Mouse (Mus musculus) forebrain, postnatal 0 days (tissue): ENCODE results near the gene Ddx20. TPM values are rescaled to one million over a fixed set of nuclear protein-coding genes. Genes with fewer than 3 reads are reported as not detected.

Experiments used
- ATAC-seq: fragments of 200-750 bp; cut with Nextera tagmentation; 2 replicates; pipeline ENCODE4 v1.8.0; 2017; ENCODE audit warnings: mild to moderate bottlenecking, moderate library complexity
- DNase-seq: peaks from one replicate; pipeline ENCODE4 v3.0.0-alpha.2; 2015
- H3K27ac ChIP-seq: fragments of 300-500 bp; sonication (generic); 2 replicates; pipeline ENCODE4 v1.5.1; 2014; ENCODE audit warnings: low read depth, mild to moderate bottlenecking, antibody characterized with exemption, low read length, moderate library complexity, mixed read lengths
- H3K27me3 ChIP-seq: fragments of 300-500 bp; sonication (generic); 2 replicates; pipeline ENCODE4 v1.6.1; 2014; ENCODE audit warnings: mild to moderate bottlenecking, low read length, mixed read lengths; ENCODE audit not compliant: insufficient read depth
- H3K36me3 ChIP-seq: fragments of 300-500 bp; sonication (generic); 2 replicates; pipeline ENCODE4 v1.6.1; 2014; ENCODE audit warnings: mild to moderate bottlenecking, moderate library complexity; ENCODE audit not compliant: insufficient read depth
- H3K4me1 ChIP-seq: fragments of 300-500 bp; sonication (generic); 2 replicates; pipeline ENCODE4 v1.6.1; 2014; ENCODE audit warnings: antibody characterized with exemption; ENCODE audit not compliant: insufficient read depth
- H3K4me2 ChIP-seq: fragments of 300-500 bp; sonication (generic); 2 replicates; pipeline ENCODE4 v1.6.1; 2014; ENCODE audit warnings: low read depth, mild to moderate bottlenecking, moderate library complexity
- H3K4me3 ChIP-seq: fragments of 300-500 bp; sonication (generic); 2 replicates; pipeline ENCODE4 v1.5.1; 2014; ENCODE audit warnings: low read depth, low read length, mixed read lengths
- H3K9ac ChIP-seq: fragments of 300-500 bp; sonication (generic); 2 replicates; pipeline ENCODE4 v1.6.1; 2014; ENCODE audit warnings: mild to moderate bottlenecking
- H3K9me3 ChIP-seq: fragments of 300-500 bp; sonication (generic); 2 replicates; pipeline ENCODE4 v1.6.1; 2016; ENCODE audit warnings: low read length
- CTCF ChIP-seq: sonication (generic); IDR thresholded peaks from 2 replicates; pipeline ENCODE4 v1.5.1; 2016; ENCODE audit warnings: antibody characterized with exemption, control low read depth, low read depth
- WGBS: fragments of 180-500 bp; shearing (Covaris S2); extraction: QIAGEN DNeasy Blood & Tissue Kit; methylation state at CpG from one replicate; pipeline ENCODE4 v1.1.7; 2014; 5-methylcytosine and 5-hydroxymethylcytosine counted together
- polyA plus RNA-seq: library from polyadenylated mRNA; unstranded; fragments of >200 nt; fragmentation: Nextera tagmentation; extraction: Ambion mirVana; gene quantifications from 2 replicates; pipeline ENCODE4 v1.2.1, GENCODE M21; 2015
- total RNA-seq: library from RNA; depleted of rRNA; stranded (reverse); fragments of >200 nt; gene quantifications from 2 replicates; pipeline ENCODE4 v1.2.3, GENCODE M21; 2014

Gene Ddx20
- total and polyA plus RNA-seq, 2 experiments from 2014 or later = 18.1 to 24.2 TPM

DNA sequence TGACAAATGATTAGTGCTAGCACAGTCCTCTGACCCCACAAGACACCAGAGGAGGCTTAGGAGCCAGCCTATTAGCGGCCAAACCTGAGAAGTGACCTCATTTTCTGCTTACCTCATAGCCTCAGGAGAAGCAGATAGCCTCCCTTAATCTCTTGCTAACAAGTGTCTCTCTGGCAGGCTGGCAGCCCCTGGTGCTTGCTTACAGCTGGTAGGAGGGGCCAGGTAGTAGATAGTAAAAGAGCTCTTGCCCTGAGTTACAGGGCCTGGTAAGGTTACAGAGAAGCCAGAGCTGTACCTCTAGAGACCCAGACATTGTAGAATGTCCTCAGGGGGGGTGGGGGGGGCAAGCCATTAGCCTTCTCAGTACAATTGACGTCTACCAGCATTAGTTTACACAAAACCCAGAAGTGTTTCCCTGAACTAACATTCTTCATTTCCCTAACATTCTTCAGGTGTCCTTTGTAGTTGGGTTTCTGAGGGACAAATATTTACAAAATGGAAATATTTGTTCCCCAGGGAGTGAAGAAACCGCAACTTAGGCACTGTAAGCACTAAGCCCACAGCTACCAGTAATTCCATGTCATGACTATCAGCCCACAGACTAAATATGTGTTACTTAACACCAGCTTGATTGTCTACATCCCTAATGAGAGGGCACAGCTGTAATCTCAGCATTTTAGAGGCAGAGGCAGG is 12.0 kb upstream of the Ddx20 start:
- Histone ChIP-seq H3K4me1 (no peaks in the 10 kb centered on the region), H3K9me3 (no peaks in the 10 kb centered on the region), H3K9ac (no peak overlapping the region), H3K4me2 (no peak overlapping the region), H3K27me3 (no peaks in the 10 kb centered on the region), H3K27ac (no peak overlapping the region), H3K4me3 (no peak overlapping the region), H3K36me3 (no peaks in the 10 kb centered on the region)
- ATAC-seq = no peak
- DNase-seq = no peak
- TF ChIP-seq CTCF = no peak
- 51% methylated on average over 3 of the region's 3 CpGs for WGBS

DNA sequence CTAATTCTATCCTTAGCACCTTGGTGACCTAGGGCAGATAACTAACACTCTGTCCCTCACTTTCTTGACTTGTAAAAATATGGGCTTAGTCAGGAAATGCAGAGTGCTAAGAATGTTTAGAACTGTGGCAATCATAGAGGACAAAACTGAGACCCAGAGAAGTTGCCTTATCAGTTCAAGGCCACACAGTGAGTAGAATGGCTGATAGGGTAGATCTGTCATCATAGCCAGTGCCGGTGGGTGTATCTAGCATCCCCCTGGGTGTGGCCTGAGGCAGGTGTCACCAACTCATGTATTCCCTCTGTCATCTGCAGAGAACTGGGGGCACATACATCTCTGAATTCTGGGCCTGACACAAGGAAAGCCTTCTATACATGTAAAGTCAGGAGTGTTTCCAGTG is 10.9 kb upstream of the Ddx20 start:
- WGBS = 94% methylated on average over 1 of the region's 1 CpGs
- ATAC-seq = no peak

DNA sequence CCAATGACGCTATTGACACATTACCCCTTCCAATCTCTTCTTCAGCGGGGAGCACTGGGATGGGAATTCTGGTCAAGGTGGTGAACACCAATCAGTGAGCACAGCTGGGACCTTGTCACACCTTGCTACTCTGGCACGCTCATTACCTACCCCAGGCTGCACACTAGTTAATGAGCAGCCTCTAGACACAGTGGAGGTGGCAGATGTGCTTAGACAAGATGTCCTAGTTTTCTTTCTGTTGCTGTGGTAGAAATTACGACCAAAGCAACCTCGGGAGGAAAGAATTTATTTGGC is 9.7 kb upstream of the Ddx20 start:
- DNase-seq (no peak), ATAC-seq (no peak)
- no peaks in the 10 kb centered on the region for H3K9me3 ChIP-seq
- H3K36me3 ChIP-seq = no peaks in the 10 kb centered on the region
- TF ChIP-seq CTCF = no peak
- no peak overlapping the region for H3K9ac ChIP-seq
- H3K4me3 ChIP-seq = no peak overlapping the region
- no peak overlapping the region for H3K27ac ChIP-seq
- WGBS = 78% methylated on average over 5 of the region's 5 CpGs
- no peaks in the 10 kb centered on the region for H3K27me3 ChIP-seq
- H3K4me1 ChIP-seq = no peaks in the 10 kb centered on the region
- no peak overlapping the region for H3K4me2 ChIP-seq

More for the DNA sequence above, 10.9 kb upstream of the Ddx20 start:
- H3K9ac ChIP-seq = no peak overlapping the region
- H3K4me1 ChIP-seq = no peaks in the 10 kb centered on the region
- no peaks in the 10 kb centered on the region for H3K36me3 ChIP-seq
- no peak overlapping the region for H3K4me2 ChIP-seq
- no peak overlapping the region for H3K4me3 ChIP-seq
- no peak for DNase-seq
- no peak overlapping the region for H3K27ac ChIP-seq
- H3K9me3 ChIP-seq = no peaks in the 10 kb centered on the region
- TF ChIP-seq CTCF = no peak
- no peaks in the 10 kb centered on the region for H3K27me3 ChIP-seq

DNA sequence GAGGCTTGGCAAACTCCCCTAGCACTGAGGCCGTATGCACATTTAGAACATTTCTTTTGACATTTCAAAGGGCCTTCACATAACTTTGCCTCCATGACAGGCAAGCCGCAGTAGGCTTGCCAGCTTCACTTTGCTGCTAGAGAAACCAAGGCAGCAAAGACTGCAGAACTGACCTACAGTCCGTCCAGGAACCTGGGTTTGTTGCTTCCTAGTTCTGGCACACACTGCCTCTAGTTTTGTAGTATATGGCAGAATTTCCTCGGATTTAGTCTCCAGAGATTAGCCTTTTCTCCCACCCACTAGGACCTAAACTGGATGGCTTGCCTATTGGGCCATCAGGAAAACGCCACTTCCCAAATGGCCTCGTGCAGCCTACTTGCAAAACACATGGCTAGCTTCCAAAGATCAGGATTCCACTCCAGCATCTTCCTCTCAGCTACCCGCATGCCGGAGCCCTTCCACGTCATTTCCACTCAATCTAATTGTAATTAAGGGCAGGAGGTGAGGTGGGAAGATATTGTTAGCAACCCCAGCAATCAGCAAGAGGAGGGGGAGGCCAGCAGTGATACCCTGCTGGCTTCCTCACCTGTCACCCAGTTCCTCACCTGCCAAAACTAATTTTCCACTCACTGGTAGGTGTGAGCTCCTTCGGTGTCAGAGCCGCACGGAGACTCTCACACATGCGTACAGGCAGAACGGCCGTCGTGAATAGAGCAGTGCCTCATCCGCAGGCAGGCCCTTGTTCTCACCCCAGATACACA is 9.2 kb upstream of the Ddx20 start:
- Histone ChIP-seq H3K4me3 (no peak overlapping the region), H3K4me2 (no peak overlapping the region), H3K27me3 (no peaks in the 10 kb centered on the region), H3K9me3 (no peaks in the 10 kb centered on the region), H3K4me1 (no peaks in the 10 kb centered on the region), H3K9ac (peak overlapping the region; percentile 18; the same call in 1 of the 2 replicates), H3K36me3 (no peaks in the 10 kb centered on the region), H3K27ac (no peak overlapping the region)
- DNase-seq (peak; percentile 33), ATAC-seq (peak; percentile 6; the same call in 1 of the 2 replicates)
- 54% methylated on average over 17 of the region's 17 CpGs for WGBS
- no peak for TF ChIP-seq CTCF

DNA sequence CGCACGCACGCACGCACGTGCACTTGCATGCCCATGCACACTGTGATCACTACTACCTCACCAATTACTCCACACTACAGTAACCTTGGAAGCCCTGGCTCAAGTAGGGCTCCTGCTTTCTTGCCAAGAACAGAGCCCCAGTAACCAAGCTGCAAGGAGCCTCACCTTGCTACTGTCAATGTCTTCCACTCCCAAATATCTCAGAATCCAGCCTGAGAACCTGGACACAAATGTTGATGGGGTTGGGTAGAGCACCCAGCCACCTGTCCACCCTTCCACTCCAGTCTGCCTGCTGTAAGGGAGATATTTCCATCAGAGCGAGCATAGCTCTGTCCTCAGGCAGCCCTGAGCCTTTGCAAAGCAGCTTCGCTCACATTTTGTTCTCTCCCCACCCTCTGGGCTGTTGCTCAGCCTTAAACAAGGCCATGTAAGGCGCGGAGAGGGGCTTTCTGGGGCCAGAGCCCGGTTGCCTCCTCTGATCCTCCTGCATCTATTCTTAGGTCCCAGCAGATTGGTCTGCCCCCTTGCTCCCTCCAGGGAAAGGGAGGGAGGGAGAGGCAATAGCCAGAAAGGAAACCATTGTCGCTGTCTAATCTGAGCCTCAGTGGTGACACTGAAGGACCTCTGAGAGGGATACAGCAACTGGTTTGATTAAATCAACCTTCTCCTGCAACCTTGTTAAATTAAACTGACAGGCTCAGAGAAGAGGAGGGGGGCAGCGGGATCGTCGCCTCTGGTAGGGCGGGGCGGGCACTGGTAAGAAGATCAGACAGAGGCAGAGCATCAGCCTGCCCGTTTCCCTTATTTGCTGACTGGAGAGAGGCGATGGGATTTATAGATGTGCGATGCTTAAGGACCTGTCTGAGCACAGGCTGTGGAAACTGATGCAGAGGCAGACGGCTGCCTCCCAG is 8.4 kb upstream of the Ddx20 start:
- no peak for TF ChIP-seq CTCF
- peak; percentile 68 for ATAC-seq
- H3K27me3 ChIP-seq = no peaks in the 10 kb centered on the region
- no peak overlapping the region for H3K4me3 ChIP-seq
- H3K4me1 ChIP-seq = no peaks in the 10 kb centered on the region
- 20% methylated on average over 20 of the region's 20 CpGs for WGBS
- H3K9me3 ChIP-seq = no peaks in the 10 kb centered on the region
- DNase-seq = peak; percentile 22
- no peak overlapping the region for H3K4me2 ChIP-seq
- no peaks in the 10 kb centered on the region for H3K36me3 ChIP-seq
- H3K27ac ChIP-seq = no peak overlapping the region
- peak overlapping the region; percentile 18; the same call in 1 of the 2 replicates for H3K9ac ChIP-seq

DNA sequence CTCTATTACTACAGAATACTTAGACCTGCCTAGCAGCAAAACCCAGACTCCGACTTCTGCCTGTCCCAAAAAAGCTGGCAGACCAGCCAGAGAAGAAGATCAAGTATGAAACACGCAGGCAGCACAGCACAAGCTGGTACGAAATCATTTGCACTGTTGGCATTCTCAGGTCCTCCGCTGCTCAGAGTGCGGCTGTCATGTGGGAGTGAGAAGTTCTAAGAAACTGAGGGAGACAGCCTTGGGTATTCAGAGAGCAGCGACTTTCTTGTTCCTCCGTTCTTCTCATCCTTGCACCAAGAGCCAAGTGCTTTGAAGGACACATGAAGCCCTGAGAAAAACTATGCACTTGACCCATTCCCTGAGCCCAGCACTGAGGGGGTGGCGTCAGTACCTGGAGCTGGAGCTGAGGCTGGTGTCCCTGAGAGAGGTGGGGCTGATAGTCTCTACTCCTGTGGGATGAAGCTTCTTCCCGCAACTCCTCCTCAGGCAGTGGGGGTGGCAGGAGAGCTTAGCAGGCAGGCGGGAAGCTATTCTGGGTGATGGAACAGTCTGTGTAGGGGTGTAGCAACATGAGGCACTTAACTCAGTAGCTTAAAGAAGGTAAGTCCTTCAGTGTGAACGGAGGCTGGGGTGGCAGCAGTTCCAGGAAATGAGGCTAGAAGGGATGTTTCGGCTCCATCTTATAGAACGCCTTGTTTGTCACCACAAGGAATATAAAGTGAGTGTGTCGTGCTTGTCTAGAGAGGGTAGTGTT is 6.1 kb upstream of the Ddx20 start:
- Histone ChIP-seq H3K36me3 (no peaks in the 10 kb centered on the region), H3K4me1 (no peaks in the 10 kb centered on the region), H3K4me3 (no peak overlapping the region), H3K27ac (no peak overlapping the region), H3K27me3 (no peaks in the 10 kb centered on the region), H3K4me2 (no peak overlapping the region), H3K9ac (no peak overlapping the region), H3K9me3 (no peaks in the 10 kb centered on the region)
- WGBS = 80% methylated on average over 14 of the region's 14 CpGs
- ATAC-seq (no peak), DNase-seq (no peak)
- TF ChIP-seq CTCF = no peak
